Comparison of ENCODE assay signal across 12 mouse cellular contexts in the genomic region with DNA sequence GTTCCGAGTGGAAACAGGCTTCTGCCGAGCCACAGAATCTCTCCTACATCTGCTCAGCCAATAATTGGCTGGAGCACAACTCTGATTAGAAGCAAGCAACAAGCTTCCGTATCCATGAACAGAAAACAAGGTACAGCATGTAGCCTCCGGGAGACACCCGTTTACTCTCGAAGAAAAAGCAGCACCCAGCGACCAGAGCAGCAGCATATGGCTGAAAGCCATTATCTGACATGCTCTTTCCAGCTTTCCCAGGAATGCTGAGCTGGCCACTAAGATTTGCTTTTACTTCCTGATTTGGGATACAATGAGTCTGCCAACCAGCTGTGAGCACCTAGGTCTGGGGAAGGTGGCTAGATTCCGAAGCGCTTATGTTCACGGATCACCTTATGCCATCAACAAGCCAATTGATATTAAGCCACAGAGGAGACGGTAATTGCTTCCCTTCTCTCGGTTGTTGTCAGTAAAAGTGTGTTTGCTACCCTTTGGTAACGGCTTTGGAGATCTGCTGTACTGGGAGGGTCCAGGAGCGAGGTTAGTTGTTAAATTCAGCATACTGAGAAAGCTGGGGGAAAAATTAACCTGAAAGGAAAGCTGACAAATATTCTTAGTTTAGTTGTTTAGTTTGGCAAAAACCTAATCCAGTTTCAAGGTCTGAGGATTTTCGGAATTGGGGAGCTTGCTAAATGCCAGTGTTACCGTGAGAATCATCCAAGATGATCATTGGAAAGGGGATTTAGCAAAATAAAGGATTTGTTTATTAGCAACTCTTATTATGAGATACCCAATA.
DNase-seq lines count a peak whose midpoint lies in the region; ATAC-seq and TF ChIP-seq lines count a peak whose summit lies in the region.
"Had no signal": no experiment of that assay in that cellular context is flagged by ENCODE, and none has a peak within 500 bp of the region (broad histone marks: within the 10 kb centered on the region; RNA-seq: fewer than 3 reads in every experiment).

No protein-coding gene starts in this region.

- no peaks in the 10 kb centered on the region for H3K27me3 ChIP-seq in kidney, adult 2 months (replicated peaks; ENCODE audit: control insufficient read depth, insufficient read depth, low read length)
- H3K27me3 ChIP-seq in heart, embryonic 13.5 days (replicated peaks) = no peaks in the 10 kb centered on the region
- H3K27me3 ChIP-seq: limb, embryonic 15.5 days; stomach, embryonic 15.5 days had no signal

- peak overlapping the region; percentile 95 for H3K27ac ChIP-seq in kidney, adult 2 months (ENCODE audit: insufficient read depth, low read depth, low read length)
- H3K27ac ChIP-seq in heart, embryonic 13.5 days (replicated peaks) = no peak overlapping the region
- H3K27ac ChIP-seq: hindbrain, postnatal 0 days; limb, embryonic 15.5 days; stomach, embryonic 15.5 days had no signal

- DNase-seq in kidney, adult 2 months = peak; percentile 81
- no peak for DNase-seq in kidney, postnatal 4 days
- DNase-seq in ovary, postnatal 36 days (ENCODE audit: low spot score) = peak; percentile 3
- no peak for DNase-seq in ovary, postnatal 14 days (ENCODE audit: low spot score)
- DNase-seq in kidney, postnatal 36 days = peak; percentile 37 to 60
- DNase-seq in gastrocnemius, postnatal 10 days = no peak
- DNase-seq: cerebellum, adult 8-10 months had no signal

- H3K4me2 ChIP-seq in heart, embryonic 13.5 days = peak overlapping the region; percentile 53
- H3K4me2 ChIP-seq: limb, embryonic 15.5 days; stomach, embryonic 15.5 days had no signal

- TF ChIP-seq POLR2A in kidney, adult 2 months (IDR thresholded peaks at IDR 0.05; ENCODE audit: low read depth, low read length) = no peak

- ATAC-seq in heart, embryonic 13.5 days (ENCODE audit: extremely low read depth, insufficient number of reproducible peaks, low FRiP score, low TSS enrichment) = no peak
- ATAC-seq: hindbrain, postnatal 0 days; lung, postnatal 0 days had no signal

- H3K36me3 ChIP-seq in kidney, adult 2 months (ENCODE audit: control insufficient read depth, insufficient read depth, low read length) = no peaks in the 10 kb centered on the region
- no peaks in the 10 kb centered on the region for H3K36me3 ChIP-seq in heart, embryonic 13.5 days
- H3K36me3 ChIP-seq: limb, embryonic 15.5 days; stomach, embryonic 15.5 days had no signal

- no peak for TF ChIP-seq CTCF in kidney, adult 2 months (conservative IDR thresholded peaks at IDR 0.05; ENCODE audit: insufficient read depth, insufficient read length, low read depth, low read length)

- peaks cover 25% of the 10 kb centered on the region; the same call in 1 of the 2 replicates for H3K4me1 ChIP-seq in kidney, adult 2 months (ENCODE audit: control insufficient read depth, insufficient read depth, low read length)
- H3K4me1 ChIP-seq in heart, embryonic 13.5 days = peaks cover 10% of the 10 kb centered on the region
- H3K4me1 ChIP-seq: limb, embryonic 15.5 days; stomach, embryonic 15.5 days had no signal

- peak overlapping the region; percentile 44; the same call in 1 of the 2 replicates for H3K9ac ChIP-seq in heart, embryonic 13.5 days
- H3K9ac ChIP-seq: limb, embryonic 15.5 days; stomach, embryonic 15.5 days had no signal

- peak overlapping the region; percentile 1; the same call in 1 of the 2 replicates for H3K4me3 ChIP-seq in kidney, adult 2 months (ENCODE audit: insufficient read depth, low read depth, low read length)
- peak overlapping the region; percentile 26 for H3K4me3 ChIP-seq in heart, embryonic 13.5 days
- H3K4me3 ChIP-seq: limb, embryonic 15.5 days; stomach, embryonic 15.5 days had no signal

- H3K9me3 ChIP-seq in heart, embryonic 13.5 days = no peaks in the 10 kb centered on the region
- H3K9me3 ChIP-seq: limb, embryonic 15.5 days; stomach, embryonic 15.5 days had no signal

- 52% methylated on average over 16 of the region's 16 CpGs for WGBS in kidney, adult 2 months
- 55% methylated on average over 16 of the region's 16 CpGs for WGBS in heart, embryonic 13.5 days

Comparison
In these comparisons a context has a peak if more than half of its experiments do, and no peak if none do; other contexts are left out.
1. DNase-seq: peak in kidney, adult 2 months (single experiment), ovary, postnatal 36 days (single experiment) and kidney, postnatal 36 days (2 of 2); none in kidney, postnatal 4 days (0 of 2), ovary, postnatal 14 days (single experiment) and gastrocnemius, postnatal 10 days (single experiment).